Mouse (Mus musculus) bone marrow, adult 2 months (tissue): ENCODE measurements around the gene Prokr1.

Source experiments
- CTCF ChIP-seq: fragments of 200-500 bp; IDR thresholded peaks from 2 replicates; pipeline ENCODE4 v1.5.1; 2011; ENCODE audit warnings: low read length, control low read depth; ENCODE audit not compliant: control insufficient read depth, insufficient read depth
- POLR2A ChIP-seq: fragments of 200-500 bp; IDR thresholded peaks from 2 replicates; pipeline ENCODE4 v1.6.1; 2011; ENCODE audit warnings: low read depth, mild to moderate bottlenecking, control low read depth, low read length, borderline replicate concordance; ENCODE audit not compliant: control insufficient read depth

DNA sequence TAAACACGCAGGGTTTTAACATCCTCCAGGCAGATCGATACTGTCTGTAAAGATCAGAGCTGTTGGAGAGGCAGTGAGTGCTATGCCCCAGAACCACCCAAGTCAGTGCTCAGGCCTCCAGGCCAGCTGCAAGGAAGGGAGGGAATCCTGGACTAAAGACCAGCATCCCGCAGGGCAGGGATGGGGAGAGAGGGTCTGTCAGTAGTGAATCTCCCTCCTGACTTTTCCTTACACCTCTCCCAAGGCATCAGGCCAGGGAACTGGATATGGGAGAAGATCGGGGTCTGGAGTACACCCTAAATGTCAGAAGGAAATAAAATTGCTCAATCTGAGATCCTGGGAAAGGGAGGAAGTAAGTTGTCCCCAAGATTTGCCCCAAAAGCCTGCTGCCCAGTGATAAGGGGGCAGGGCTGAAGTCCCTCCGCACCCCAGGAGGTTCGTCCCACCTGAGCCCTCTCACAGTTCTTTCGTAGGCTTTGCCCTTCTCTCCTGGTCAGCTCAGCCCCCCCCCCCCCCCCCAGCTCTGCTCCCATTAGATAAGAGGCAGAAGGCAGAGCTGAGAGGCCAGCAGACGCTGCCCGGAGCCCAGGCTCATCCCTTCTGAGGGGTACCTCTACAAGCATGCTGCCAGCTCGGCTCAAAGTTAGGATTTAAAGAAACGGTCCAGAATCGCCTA, 687 bp downstream of the Prokr1 start:
- no peak for TF ChIP-seq CTCF
- no peak for TF ChIP-seq POLR2A
